Comparison of ENCODE assay signal across 8 mouse cellular contexts in genomic region chr2:151997190-151997575, GRCm38 (mm10). TPM values are rescaled to one million over a fixed set of nuclear protein-coding genes. Genes with fewer than 3 reads are reported as not detected.
A peak's percentile ranks its signal among the peaks of the same experiment; 100 is the strongest.
DNase-seq lines count a peak whose midpoint lies in the region; ATAC-seq and TF ChIP-seq lines count a peak whose summit lies in the region.
"Not testable (repeated sequence)": the region's sequence is repeated elsewhere in the genome, so short reads cannot be mapped to it uniquely, and the experiment has no call there.

No protein-coding gene starts in this region.

- ATAC-seq in heart, embryonic 13.5 days (ENCODE audit: extremely low read depth, insufficient number of reproducible peaks, low FRiP score, low TSS enrichment); kidney, embryonic 16.5 days (ENCODE audit: low FRiP score, low TSS enrichment); liver, embryonic 13.5 days (ENCODE audit: low read depth); liver, postnatal 0 days; stomach, embryonic 16.5 days (ENCODE audit: insufficient read depth, low FRiP score): not testable (repeated sequence)
- peak; percentile 18; the same call in 1 of the 2 replicates for ATAC-seq in intestine, postnatal 0 days

- H3K27me3 ChIP-seq in heart, embryonic 13.5 days (replicated peaks), result peaks cover 96% of the 10 kb centered on the region
- H3K27me3 ChIP-seq in intestine, postnatal 0 days (replicated peaks; ENCODE audit: control insufficient read depth, insufficient read depth, low read length); liver, postnatal 0 days (ENCODE audit: insufficient read depth, low read length); stomach, embryonic 16.5 days (ENCODE audit: control insufficient read depth, insufficient read depth, low read length): not testable (repeated sequence)
- peaks cover 28% of the 10 kb centered on the region for H3K27me3 ChIP-seq in kidney, embryonic 16.5 days (ENCODE audit: insufficient read depth, low read length)
- peaks cover 58% of the 10 kb centered on the region for H3K27me3 ChIP-seq in liver, embryonic 13.5 days

- 59% methylated on average over 2 of the region's 2 CpGs for WGBS in heart, embryonic 13.5 days
- WGBS in intestine, postnatal 0 days, result 25% methylated on average over 2 of the region's 2 CpGs
- 57% methylated on average over 2 of the region's 2 CpGs for WGBS in kidney, embryonic 16.5 days
- 43% methylated on average over 2 of the region's 2 CpGs for WGBS in liver, embryonic 13.5 days (ENCODE audit: insufficient replicate concordance)
- 46% methylated on average over 2 of the region's 2 CpGs for WGBS in liver, postnatal 0 days (ENCODE audit: insufficient replicate concordance)
- WGBS in stomach, embryonic 16.5 days, result 41% methylated on average over 2 of the region's 2 CpGs

- TF ChIP-seq EP300 in liver, postnatal 0 days (IDR thresholded peaks at IDR 0.05; ENCODE audit: low read depth), result not testable (repeated sequence)

- H3K27ac ChIP-seq in heart, embryonic 13.5 days (replicated peaks); intestine, postnatal 0 days (ENCODE audit: low read depth, low read length); kidney, embryonic 16.5 days (ENCODE audit: low read length); liver, embryonic 13.5 days; liver, postnatal 0 days (ENCODE audit: low read depth); stomach, embryonic 16.5 days (ENCODE audit: low read length): not testable (repeated sequence)

- H3K4me1 ChIP-seq in heart, embryonic 13.5 days, result peaks cover 30% of the 10 kb centered on the region
- H3K4me1 ChIP-seq in intestine, postnatal 0 days (replicated peaks; ENCODE audit: control insufficient read depth, insufficient read depth, low read length), result not testable (repeated sequence)
- H3K4me1 ChIP-seq in kidney, embryonic 16.5 days (ENCODE audit: insufficient read depth, low read length), result peaks cover 34% of the 10 kb centered on the region
- H3K4me1 ChIP-seq in liver, embryonic 13.5 days (replicated peaks), result peaks cover 60% of the 10 kb centered on the region
- peaks cover 15% of the 10 kb centered on the region for H3K4me1 ChIP-seq in liver, postnatal 0 days (ENCODE audit: insufficient read depth)
- peaks cover 12% of the 10 kb centered on the region for H3K4me1 ChIP-seq in stomach, embryonic 16.5 days (ENCODE audit: control insufficient read depth, insufficient read depth, low read length)

- not testable (repeated sequence) for H3K9ac ChIP-seq in heart, embryonic 13.5 days; intestine, postnatal 0 days (ENCODE audit: low read depth, low read length); kidney, embryonic 16.5 days (replicated peaks; ENCODE audit: low read length); liver, embryonic 13.5 days; liver, postnatal 0 days (replicated peaks); stomach, embryonic 16.5 days (ENCODE audit: low read length)

- H3K9me3 ChIP-seq in heart, embryonic 13.5 days; intestine, postnatal 0 days (ENCODE audit: control insufficient read depth); kidney, embryonic 16.5 days (ENCODE audit: low read length); liver, embryonic 13.5 days (replicated peaks); liver, postnatal 0 days (ENCODE audit: low read length); stomach, embryonic 16.5 days (replicated peaks; ENCODE audit: control insufficient read depth, low read length): not testable (repeated sequence)

- H3K4me2 ChIP-seq in heart, embryonic 13.5 days, result peak overlapping the region; percentile 61
- H3K4me2 ChIP-seq in intestine, postnatal 0 days (replicated peaks; ENCODE audit: low read depth), result peak overlapping the region; percentile 74
- H3K4me2 ChIP-seq in kidney, embryonic 16.5 days (replicated peaks; ENCODE audit: low read depth, low read length), result peak overlapping the region; percentile 40; the same call in 1 of the 2 replicates
- peak overlapping the region; percentile 68 for H3K4me2 ChIP-seq in liver, embryonic 13.5 days
- peak overlapping the region; percentile 65 for H3K4me2 ChIP-seq in liver, postnatal 0 days (ENCODE audit: low read depth, low read length)
- 0 out of 2 replicates have a peak overlapping the region, but pooled peaks have one; percentile 53 for H3K4me2 ChIP-seq in stomach, embryonic 16.5 days (ENCODE audit: low read depth, low read length)

- not testable (repeated sequence) for TF ChIP-seq CTCF in intestine, postnatal 0 days (IDR thresholded peaks at IDR 0.05; ENCODE audit: low read depth); liver, postnatal 0 days (IDR thresholded peaks at IDR 0.05; ENCODE audit: low read depth)

- not testable (repeated sequence) for H3K4me3 ChIP-seq in heart, embryonic 13.5 days; intestine, postnatal 0 days (ENCODE audit: low read depth, low read length); kidney, embryonic 16.5 days (ENCODE audit: low read length); liver, postnatal 0 days (ENCODE audit: low read depth, low read length); stomach, embryonic 16.5 days (replicated peaks; ENCODE audit: low read length)
- H3K4me3 ChIP-seq in liver, embryonic 13.5 days (replicated peaks), result 0 out of 2 replicates have a peak overlapping the region, but pooled peaks have one; percentile 47

- not testable (repeated sequence) for H3K36me3 ChIP-seq in heart, embryonic 13.5 days; intestine, postnatal 0 days (ENCODE audit: control insufficient read depth, insufficient read depth); kidney, embryonic 16.5 days (ENCODE audit: insufficient read depth, low read length); liver, embryonic 13.5 days; liver, postnatal 0 days (replicated peaks; ENCODE audit: insufficient read depth, low read length); stomach, embryonic 16.5 days (ENCODE audit: control insufficient read depth, insufficient read depth, low read length)

- peak; percentile 70 to 73 for DNase-seq in kidney, adult 8-10 months
- DNase-seq in kidney, postnatal 36 days, result peak; percentile 70 to 84
- DNase-seq in liver, embryonic 13.5 days; liver, postnatal 0 days: not testable (repeated sequence)

RNA-seq across cellular contexts. Expression of gene Slc52a3, which starts 0.9 kb away (rescaled TPM):
- polyA plus RNA-seq in heart, embryonic 13.5 days (2015; fragmentation: Nextera tagmentation; extraction: Ambion mirVana), result 0.17 and 0.25 TPM in 2 replicates
- polyA plus RNA-seq in intestine, postnatal 0 days (2015; fragmentation: Nextera tagmentation; extraction: Ambion mirVana), result 15.7 and 15.8 TPM in 2 replicates
- 25.2 and 28.2 TPM in 2 replicates for polyA plus RNA-seq in kidney, embryonic 16.5 days (2015; fragmentation: Nextera tagmentation; extraction: Ambion mirVana)
- 1.3 and 1.5 TPM in 2 replicates for polyA plus RNA-seq in liver, embryonic 13.5 days (2015; fragmentation: Nextera tagmentation; extraction: Ambion mirVana)
- 0.43 and 0.53 TPM in 2 replicates for polyA plus RNA-seq in liver, postnatal 0 days (2015; fragmentation: Nextera tagmentation; extraction: Ambion mirVana)
- polyA plus RNA-seq in stomach, embryonic 16.5 days (2015; fragmentation: Nextera tagmentation; extraction: Ambion mirVana), result 13.9 and 21.8 TPM in 2 replicates

RNA-seq across cellular contexts. Expression of gene Fam110a, which starts 17.2 kb away (rescaled TPM):
- polyA plus RNA-seq in heart, embryonic 13.5 days (2015; fragmentation: Nextera tagmentation; extraction: Ambion mirVana), result 9.3 and 10.2 TPM in 2 replicates
- polyA plus RNA-seq in intestine, postnatal 0 days (2015; fragmentation: Nextera tagmentation; extraction: Ambion mirVana), result 14.5 and 14.9 TPM in 2 replicates
- 32.1 and 34.9 TPM in 2 replicates for polyA plus RNA-seq in kidney, embryonic 16.5 days (2015; fragmentation: Nextera tagmentation; extraction: Ambion mirVana)
- 10.9 and 11.2 TPM in 2 replicates for polyA plus RNA-seq in liver, embryonic 13.5 days (2015; fragmentation: Nextera tagmentation; extraction: Ambion mirVana)
- polyA plus RNA-seq in liver, postnatal 0 days (2015; fragmentation: Nextera tagmentation; extraction: Ambion mirVana), result 6.3 and 7.3 TPM in 2 replicates
- 31.2 and 32.7 TPM in 2 replicates for polyA plus RNA-seq in stomach, embryonic 16.5 days (2015; fragmentation: Nextera tagmentation; extraction: Ambion mirVana)
